Mouse (Mus musculus): ENCODE results near the gene Myo1c. TPM values are rescaled to one million over a fixed set of nuclear protein-coding genes. Genes with fewer than 3 reads are reported as not detected.

Gene Myo1c
- polyA plus RNA-seq, 1 experiment from 2014 or later = 85.9 TPM

GRCm38 (mm10) chr11:75643323-75643722, 7.0 kb upstream of the Myo1c start:
- Histone ChIP-seq H3K4me3 (ENCODE audit: low read length) (no peak overlapping the region), H3K36me3 (ENCODE audit: insufficient read depth, low read length) (no peaks in the 10 kb centered on the region; the same call in 1 of the 2 replicates), H3K4me1 (ENCODE audit: insufficient read depth, low read length) (0 out of 2 replicates have a peak, but pooled peaks cover 5% of the 10 kb centered on the region), H3K27ac (ENCODE audit: low read length) (no peak overlapping the region), H3K4me2 (replicated peaks; ENCODE audit: low read depth, low read length) (no peak overlapping the region), H3K27me3 (ENCODE audit: insufficient read depth, low read length) (no peaks in the 10 kb centered on the region), H3K9ac (replicated peaks; ENCODE audit: low read length) (no peak overlapping the region), H3K9me3 (ENCODE audit: low read length) (no peaks in the 10 kb centered on the region)
- 38% methylated on average over 5 of the region's 5 CpGs for whole genome bisulfite sequencing
- 0 out of 2 replicates have a peak, but pooled peaks have one; percentile 30 for ATAC-seq (ENCODE audit: low FRiP score, low TSS enrichment)

GRCm38 (mm10) chr11:75644684-75645083, 5.6 kb upstream of the Myo1c start:
- Histone ChIP-seq H3K36me3 (ENCODE audit: insufficient read depth, low read length) (no peaks in the 10 kb centered on the region; the same call in 1 of the 2 replicates), H3K4me1 (ENCODE audit: insufficient read depth, low read length) (peaks cover 9% of the 10 kb centered on the region; the same call in 1 of the 2 replicates), H3K9me3 (ENCODE audit: low read length) (no peaks in the 10 kb centered on the region), H3K27ac (ENCODE audit: low read length) (no peak overlapping the region), H3K9ac (replicated peaks; ENCODE audit: low read length) (no peak overlapping the region), H3K4me2 (replicated peaks; ENCODE audit: low read depth, low read length) (no peak overlapping the region), H3K4me3 (ENCODE audit: low read length) (no peak overlapping the region), H3K27me3 (ENCODE audit: insufficient read depth, low read length) (no peaks in the 10 kb centered on the region)
- no peak for ATAC-seq (ENCODE audit: low FRiP score, low TSS enrichment)
- 85% methylated on average over 9 of the region's 9 CpGs for WGBS

- no peak for ATAC-seq (ENCODE audit: low FRiP score, low TSS enrichment)
- H3K4me3 ChIP-seq (ENCODE audit: low read length) = no peak overlapping the region
- no peaks in the 10 kb centered on the region for H3K27me3 ChIP-seq (ENCODE audit: insufficient read depth, low read length)
- no peaks in the 10 kb centered on the region for H3K9me3 ChIP-seq (ENCODE audit: low read length)
- no peaks in the 10 kb centered on the region for H3K36me3 ChIP-seq (ENCODE audit: insufficient read depth, low read length)
- no peak overlapping the region for H3K27ac ChIP-seq (ENCODE audit: low read length)
- 70% methylated on average over 6 of the region's 6 CpGs for WGBS
- no peak overlapping the region for H3K4me2 ChIP-seq (replicated peaks; ENCODE audit: low read depth, low read length)
- H3K9ac ChIP-seq (replicated peaks; ENCODE audit: low read length) = no peak overlapping the region
- peaks cover 30% of the 10 kb centered on the region for H3K4me1 ChIP-seq (ENCODE audit: insufficient read depth, low read length)
Observed at GRCm38 (mm10) chr11:75647681-75648211, 2.6 kb upstream of the Myo1c start.

GRCm38 (mm10) chr11:75649155-75649561, 1.1 kb upstream of the Myo1c start:
- no peaks in the 10 kb centered on the region for H3K27me3 ChIP-seq (ENCODE audit: insufficient read depth, low read length)
- 63% methylated on average over 4 of the region's 4 CpGs for WGBS

GRCm38 (mm10) chr11:75650958-75651425, 688 bp downstream of the Myo1c start:
- ATAC-seq (ENCODE audit: low FRiP score, low TSS enrichment) = no peak
- H3K4me3 ChIP-seq (ENCODE audit: low read length) = peak overlapping the region; percentile 74
- 42% methylated on average over 13 of the region's 13 CpGs for WGBS
- no peaks in the 10 kb centered on the region for H3K27me3 ChIP-seq (ENCODE audit: insufficient read depth, low read length)
- no peaks in the 10 kb centered on the region for H3K9me3 ChIP-seq (ENCODE audit: low read length)
- H3K9ac ChIP-seq (replicated peaks; ENCODE audit: low read length) = peak overlapping the region; percentile 88
- H3K36me3 ChIP-seq (ENCODE audit: insufficient read depth, low read length) = no peaks in the 10 kb centered on the region
- H3K4me1 ChIP-seq (ENCODE audit: insufficient read depth, low read length) = peaks cover 50% of the 10 kb centered on the region
- peak overlapping the region; percentile 98 for H3K27ac ChIP-seq (ENCODE audit: low read length)
- H3K4me2 ChIP-seq (replicated peaks; ENCODE audit: low read depth, low read length) = peak overlapping the region; percentile 92

More at GRCm38 (mm10) chr11:75649155-75649561, 1.1 kb upstream of the Myo1c start:
- ATAC-seq (ENCODE audit: low FRiP score, low TSS enrichment) = no peak
- Histone ChIP-seq H3K27ac (ENCODE audit: low read length) (peak overlapping the region; percentile 80), H3K4me2 (replicated peaks; ENCODE audit: low read depth, low read length) (no peak overlapping the region), H3K36me3 (ENCODE audit: insufficient read depth, low read length) (no peaks in the 10 kb centered on the region), H3K9ac (replicated peaks; ENCODE audit: low read length) (no peak overlapping the region), H3K9me3 (ENCODE audit: low read length) (no peaks in the 10 kb centered on the region), H3K4me3 (ENCODE audit: low read length) (no peak overlapping the region), H3K4me1 (ENCODE audit: insufficient read depth, low read length) (peaks cover 36% of the 10 kb centered on the region)

GRCm38 (mm10) chr11:75651426-75652221, 1.3 kb downstream of the Myo1c start:
- H3K4me1 ChIP-seq (ENCODE audit: insufficient read depth, low read length) = peaks cover 56% of the 10 kb centered on the region

GRCm38 (mm10) chr11:75652222-75652941, 2.1 kb downstream of the Myo1c start:
- 20% methylated on average over 20 of the region's 20 CpGs for WGBS
- Histone ChIP-seq H3K9ac (replicated peaks; ENCODE audit: low read length) (peak overlapping the region; percentile 88), H3K36me3 (ENCODE audit: insufficient read depth, low read length) (peaks cover 3% of the 10 kb centered on the region; the same call in 1 of the 2 replicates), H3K4me2 (replicated peaks; ENCODE audit: low read depth, low read length) (peak overlapping the region; percentile 92), H3K27ac (ENCODE audit: low read length) (peak overlapping the region; percentile 98), H3K27me3 (ENCODE audit: insufficient read depth, low read length) (no peaks in the 10 kb centered on the region), H3K4me1 (ENCODE audit: insufficient read depth, low read length) (peaks cover 63% of the 10 kb centered on the region), H3K9me3 (ENCODE audit: low read length) (no peaks in the 10 kb centered on the region), H3K4me3 (ENCODE audit: low read length) (peak overlapping the region; percentile 74)
- ATAC-seq (ENCODE audit: low FRiP score, low TSS enrichment) = peak; percentile 17; the same call in 1 of the 2 replicates

More at GRCm38 (mm10) chr11:75651426-75652221, 1.3 kb downstream of the Myo1c start:
- peak overlapping the region; percentile 98 for H3K27ac ChIP-seq (ENCODE audit: low read length)
- H3K9ac ChIP-seq (replicated peaks; ENCODE audit: low read length) = peak overlapping the region; percentile 88
- H3K36me3 ChIP-seq (ENCODE audit: insufficient read depth, low read length) = no peaks in the 10 kb centered on the region
- peak overlapping the region; percentile 74 for H3K4me3 ChIP-seq (ENCODE audit: low read length)
- H3K27me3 ChIP-seq (ENCODE audit: insufficient read depth, low read length) = no peaks in the 10 kb centered on the region
- WGBS = under 1% methylated on average over 54 of the region's 54 CpGs
- no peaks in the 10 kb centered on the region for H3K9me3 ChIP-seq (ENCODE audit: low read length)
- peak; percentile 71 for ATAC-seq (ENCODE audit: low FRiP score, low TSS enrichment)
- H3K4me2 ChIP-seq (replicated peaks; ENCODE audit: low read depth, low read length) = peak overlapping the region; percentile 92

GRCm38 (mm10) chr11:75652942-75653684, 2.8 kb downstream of the Myo1c start:
- peak overlapping the region; percentile 98 for H3K27ac ChIP-seq (ENCODE audit: low read length)
- H3K9ac ChIP-seq (replicated peaks; ENCODE audit: low read length) = peak overlapping the region; percentile 88
- H3K4me3 ChIP-seq (ENCODE audit: low read length) = peak overlapping the region; percentile 74
- WGBS = 27% methylated on average over 14 of the region's 14 CpGs
- H3K27me3 ChIP-seq (ENCODE audit: insufficient read depth, low read length) = no peaks in the 10 kb centered on the region
- no peak for ATAC-seq (ENCODE audit: low FRiP score, low TSS enrichment)
- peak overlapping the region; percentile 92 for H3K4me2 ChIP-seq (replicated peaks; ENCODE audit: low read depth, low read length)
- peaks cover 65% of the 10 kb centered on the region for H3K4me1 ChIP-seq (ENCODE audit: insufficient read depth, low read length)
- no peaks in the 10 kb centered on the region for H3K9me3 ChIP-seq (ENCODE audit: low read length)
- peaks cover 3% of the 10 kb centered on the region; the same call in 1 of the 2 replicates for H3K36me3 ChIP-seq (ENCODE audit: insufficient read depth, low read length)

Data from kidney, embryonic 16.5 days (tissue).